Mouse (Mus musculus): ENCODE data around the gene Trpv4.

- TF ChIP-seq CTCF (IDR thresholded peaks at IDR 0.05; ENCODE audit: low read depth) (no peak), EP300 (IDR thresholded peaks at IDR 0.05; ENCODE audit: low read depth) (no peak)
These were observed 2.8 kb upstream of the Trpv4 start for GRCm38 (mm10) chr5:114661029-114661428.
